8 mouse cellular contexts compared by ENCODE assay signal in the genomic region with DNA sequence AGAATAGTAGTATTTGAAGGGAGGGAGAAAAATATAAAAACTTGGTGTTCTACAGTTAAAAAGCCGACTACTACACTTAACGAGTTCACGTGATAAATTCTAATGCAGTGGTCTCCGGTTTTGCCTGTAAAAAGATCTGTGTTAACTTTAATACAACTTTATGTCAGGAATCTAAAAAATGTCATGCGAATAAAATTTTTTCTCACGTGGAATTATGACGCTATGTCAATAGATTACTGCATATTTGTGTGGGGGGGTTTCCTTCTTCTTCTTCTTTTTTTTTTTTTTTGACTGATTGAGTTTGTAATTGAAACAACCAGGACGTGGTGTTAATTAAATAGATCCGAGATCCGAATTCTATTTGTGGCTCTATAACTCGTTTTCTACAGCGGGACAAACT. TPM values are rescaled to one million over a fixed set of nuclear protein-coding genes. Genes with fewer than 3 reads are reported as not detected.
A peak's percentile ranks its signal among the peaks of the same experiment; 100 is the strongest.
DNase-seq lines count a peak whose midpoint lies in the region; ATAC-seq and TF ChIP-seq lines count a peak whose summit lies in the region.

No protein-coding gene starts in this region.

- DNase-seq in left cerebral cortex, adult 2 months (ENCODE audit: extremely low spot score in 1 of 2, low spot score in 2 of 2) = no peak
- DNase-seq in left cerebral cortex, adult 11 months (ENCODE audit: low spot score) = no peak
- DNase-seq in hindbrain, postnatal 0 days (ENCODE audit: low spot score) = peak; percentile 3
- no peak for DNase-seq in midbrain, postnatal 0 days (ENCODE audit: low spot score)
- DNase-seq in urinary bladder, postnatal 25 days (ENCODE audit: low spot score) = no peak
- no peak for DNase-seq in kidney, adult 8-10 months
- DNase-seq in thymus, postnatal 36 days = no peak

- TF ChIP-seq CTCF in left cerebral cortex, adult 2 months (IDR thresholded peaks at IDR 0.05) = no peak
- no peak for TF ChIP-seq CTCF in hindbrain, postnatal 0 days (IDR thresholded peaks at IDR 0.05; ENCODE audit: low read depth)
- TF ChIP-seq CTCF in midbrain, postnatal 0 days (IDR thresholded peaks at IDR 0.05) = no peak

- intact Hi-C loops in left cerebral cortex, adult 2 months (cut with DNase I) = loop anchor here (1.0 to 2.0 kb wide), 2 partner anchors 18 to 47 kb away; no protein-coding TSS in a partner anchor

- no peak overlapping the region for H3K27ac ChIP-seq in left cerebral cortex, adult 2 months
- H3K27ac ChIP-seq in embryonic facial prominence, embryonic 12.5 days = no peak overlapping the region
- peak overlapping the region; percentile 95; the same call in 1 of the 2 replicates for H3K27ac ChIP-seq in hindbrain, postnatal 0 days
- peak overlapping the region; percentile 88; the same call in 1 of the 2 replicates for H3K27ac ChIP-seq in midbrain, postnatal 0 days (ENCODE audit: low read depth, low read length)

- peak overlapping the region; percentile 94 for H3K9ac ChIP-seq in embryonic facial prominence, embryonic 12.5 days
- H3K9ac ChIP-seq in hindbrain, postnatal 0 days (replicated peaks; ENCODE audit: low read length) = peak overlapping the region; percentile 96
- H3K9ac ChIP-seq in midbrain, postnatal 0 days (replicated peaks; ENCODE audit: low read length, poor library complexity, severe bottlenecking) = 0 out of 2 replicates have a peak overlapping the region, but pooled peaks have one; percentile 4

- H3K36me3 ChIP-seq in embryonic facial prominence, embryonic 12.5 days = no peaks in the 10 kb centered on the region
- H3K36me3 ChIP-seq in hindbrain, postnatal 0 days (ENCODE audit: insufficient read depth, low read length) = no peaks in the 10 kb centered on the region
- no peaks in the 10 kb centered on the region for H3K36me3 ChIP-seq in midbrain, postnatal 0 days (ENCODE audit: insufficient read depth, low read length)

- 10% methylated on average over 12 of the region's 12 CpGs for WGBS in embryonic facial prominence, embryonic 12.5 days
- 13% methylated on average over 12 of the region's 12 CpGs for WGBS in hindbrain, postnatal 0 days
- WGBS in midbrain, postnatal 0 days = 16% methylated on average over 12 of the region's 12 CpGs

- no peaks in the 10 kb centered on the region for H3K27me3 ChIP-seq in embryonic facial prominence, embryonic 12.5 days
- no peaks in the 10 kb centered on the region for H3K27me3 ChIP-seq in hindbrain, postnatal 0 days (ENCODE audit: insufficient read depth, low read length)
- H3K27me3 ChIP-seq in midbrain, postnatal 0 days (ENCODE audit: insufficient read depth, low read length) = no peaks in the 10 kb centered on the region

- H3K4me3 ChIP-seq in left cerebral cortex, adult 2 months = peak overlapping the region; percentile 85
- H3K4me3 ChIP-seq in embryonic facial prominence, embryonic 12.5 days = peak overlapping the region; percentile 97
- peak overlapping the region; percentile 96 for H3K4me3 ChIP-seq in hindbrain, postnatal 0 days (ENCODE audit: low read length)
- H3K4me3 ChIP-seq in midbrain, postnatal 0 days (ENCODE audit: low read depth, low read length) = peak overlapping the region; percentile 99

- peak overlapping the region; percentile 64 for H3K4me2 ChIP-seq in embryonic facial prominence, embryonic 12.5 days (replicated peaks)
- H3K4me2 ChIP-seq in hindbrain, postnatal 0 days (ENCODE audit: low read depth, low read length) = peak overlapping the region; percentile 62
- H3K4me2 ChIP-seq in midbrain, postnatal 0 days (ENCODE audit: low read depth, low read length, poor library complexity, severe bottlenecking) = peak overlapping the region; percentile 61

- ATAC-seq in embryonic facial prominence, embryonic 12.5 days (ENCODE audit: insufficient number of reproducible peaks, insufficient read depth, low FRiP score, low TSS enrichment) = no peak
- ATAC-seq in hindbrain, postnatal 0 days = no peak
- ATAC-seq in midbrain, postnatal 0 days (ENCODE audit: low FRiP score) = no peak

- H3K9me3 ChIP-seq in embryonic facial prominence, embryonic 12.5 days = no peaks in the 10 kb centered on the region
- no peaks in the 10 kb centered on the region for H3K9me3 ChIP-seq in hindbrain, postnatal 0 days (ENCODE audit: low read length)
- H3K9me3 ChIP-seq in midbrain, postnatal 0 days (ENCODE audit: low read length) = no peaks in the 10 kb centered on the region

- peaks cover 15% of the 10 kb centered on the region for H3K4me1 ChIP-seq in embryonic facial prominence, embryonic 12.5 days
- H3K4me1 ChIP-seq in hindbrain, postnatal 0 days (ENCODE audit: insufficient read depth, low read length) = peaks cover 5% of the 10 kb centered on the region; the same call in 1 of the 2 replicates
- peaks cover 5% of the 10 kb centered on the region; the same call in 1 of the 2 replicates for H3K4me1 ChIP-seq in midbrain, postnatal 0 days (ENCODE audit: insufficient read depth, low read length)

RNA-seq across cellular contexts. Expression of gene Rad23b, which starts 1.2 kb away (rescaled TPM):
- 100 to 1,000 TPM; 180 to 193 TPM for total RNA-seq in left cerebral cortex, adult 2 months (2021)
- 104 and 105 TPM in 2 replicates for polyA plus RNA-seq in embryonic facial prominence, embryonic 12.5 days (2016; fragmentation: Nextera tagmentation; extraction: Ambion mirVana)
- total RNA-seq in hindbrain, postnatal 0 days (2014; rRNA removed) = 282 and 307 TPM in 2 replicates
- 86.5 and 97.4 TPM in 2 replicates for polyA plus RNA-seq in hindbrain, postnatal 0 days (2015; fragmentation: Nextera tagmentation; extraction: Ambion mirVana)
- total RNA-seq in midbrain, postnatal 0 days (2014; rRNA removed) = 195 and 294 TPM in 2 replicates
- polyA plus RNA-seq in midbrain, postnatal 0 days (2015; fragmentation: Nextera tagmentation; extraction: Ambion mirVana) = 80.0 and 87.1 TPM in 2 replicates

Comparison
In these comparisons a context has a peak if more than half of its experiments do, and no peak if none do; other contexts are left out.
1. H3K27ac ChIP-seq: peak in hindbrain, postnatal 0 days (single experiment) and midbrain, postnatal 0 days (single experiment); none in left cerebral cortex, adult 2 months (single experiment) and embryonic facial prominence, embryonic 12.5 days (single experiment).
2. H3K9ac ChIP-seq: peak in every context shown above with its lines; median percentile 96 in hindbrain, postnatal 0 days; 94 in embryonic facial prominence, embryonic 12.5 days; 4 in midbrain, postnatal 0 days.
3. Peak in every context shown above with its lines, with median percentiles within 50 percentile points of each other: H3K4me3 ChIP-seq and H3K4me2 ChIP-seq.